Mouse (Mus musculus) forebrain, embryonic 16.5 days (tissue): ENCODE results near the gene Nxn. TPM values are rescaled to one million over a fixed set of nuclear protein-coding genes. Genes with fewer than 3 reads are reported as not detected.

Source experiments
- ATAC-seq: fragments of 200-750 bp; cut with Nextera tagmentation; 2 replicates; pipeline ENCODE4 v1.8.0; 2017; ENCODE audit warnings: mild to moderate bottlenecking, moderate library complexity
- H3K27ac ChIP-seq: fragments of 300-500 bp; sonication (generic); 2 replicates; pipeline ENCODE4 v1.5.1; 2014; ENCODE audit warnings: low read length, control low read depth
- H3K27me3 ChIP-seq: fragments of 300-500 bp; sonication (generic); replicated peaks from 2 replicates; pipeline ENCODE4 v1.6.1; 2014; ENCODE audit warnings: low read length; ENCODE audit not compliant: control insufficient read depth, insufficient read depth
- H3K36me3 ChIP-seq: fragments of 300-500 bp; sonication (generic); 2 replicates; pipeline ENCODE4 v1.6.1; 2014; ENCODE audit not compliant: control insufficient read depth, insufficient read depth
- H3K4me1 ChIP-seq: fragments of 300-500 bp; sonication (generic); replicated peaks from 2 replicates; pipeline ENCODE4 v1.6.1; 2014; ENCODE audit warnings: low read length; ENCODE audit not compliant: control insufficient read depth, insufficient read depth
- H3K4me2 ChIP-seq: fragments of 300-500 bp; sonication (generic); 2 replicates; pipeline ENCODE4 v1.6.1; 2014; ENCODE audit warnings: mild to moderate bottlenecking, low read length, control low read depth
- H3K4me3 ChIP-seq: fragments of 300-500 bp; sonication (generic); replicated peaks from 2 replicates; pipeline ENCODE4 v1.5.1; 2014; ENCODE audit warnings: mild to moderate bottlenecking, low read length, control low read depth
- H3K9ac ChIP-seq: fragments of 300-500 bp; sonication (generic); replicated peaks from 2 replicates; pipeline ENCODE4 v1.6.1; 2014; ENCODE audit warnings: low read depth, low read length, control low read depth
- H3K9me3 ChIP-seq: fragments of 300-500 bp; sonication (generic); 2 replicates; pipeline ENCODE4 v1.6.1; 2016; ENCODE audit warnings: low read length; ENCODE audit not compliant: control insufficient read depth
- WGBS: fragments of 180-500 bp; shearing (Covaris S2); extraction: QIAGEN DNeasy Blood & Tissue Kit; methylation state at CpG from one replicate; pipeline ENCODE4 v1.1.7; 2014; 5-methylcytosine and 5-hydroxymethylcytosine counted together
- polyA plus RNA-seq: library from polyadenylated mRNA; unstranded; fragments of >200 nt; fragmentation: Nextera tagmentation; extraction: Ambion mirVana; gene quantifications from 2 replicates; pipeline ENCODE4 v1.2.1, GENCODE M21; 2015

Gene Nxn
- polyA plus RNA-seq, 1 experiment from 2014 or later: 14.5 TPM

GRCm38 (mm10) chr11:76278960-76279852 lies 119.7 kb downstream of the Nxn start:
- no peaks in the 10 kb centered on the region for H3K36me3 ChIP-seq
- H3K9me3 ChIP-seq: no peaks in the 10 kb centered on the region
- no peaks in the 10 kb centered on the region for H3K27me3 ChIP-seq
- peaks cover 11% of the 10 kb centered on the region for H3K4me1 ChIP-seq
- ATAC-seq: peak; percentile 55
- no peak overlapping the region for H3K9ac ChIP-seq
- peak overlapping the region; percentile 26; the same call in 1 of the 2 replicates for H3K27ac ChIP-seq
- WGBS: 31% methylated on average over 14 of the region's 14 CpGs
- H3K4me2 ChIP-seq: no peak overlapping the region
- H3K4me3 ChIP-seq: no peak overlapping the region

- H3K4me1 ChIP-seq: peaks cover 11% of the 10 kb centered on the region; the same call in 1 of the 2 replicates
- no peak overlapping the region for H3K4me3 ChIP-seq
- no peaks in the 10 kb centered on the region for H3K36me3 ChIP-seq
- H3K9ac ChIP-seq: no peak overlapping the region
- WGBS: 69% methylated on average over 4 of the region's 4 CpGs
- H3K27me3 ChIP-seq: no peaks in the 10 kb centered on the region
- no peak overlapping the region for H3K27ac ChIP-seq
- no peak for ATAC-seq
- no peak overlapping the region for H3K4me2 ChIP-seq
- H3K9me3 ChIP-seq: no peaks in the 10 kb centered on the region
Measured at GRCm38 (mm10) chr11:76272440-76272839, 126.5 kb downstream of the Nxn start.

GRCm38 (mm10) chr11:76268521-76269065 lies 130.3 kb downstream of the Nxn start:
- H3K9ac ChIP-seq: no peak overlapping the region
- H3K4me2 ChIP-seq: no peak overlapping the region
- H3K4me3 ChIP-seq: no peak overlapping the region

DNA sequence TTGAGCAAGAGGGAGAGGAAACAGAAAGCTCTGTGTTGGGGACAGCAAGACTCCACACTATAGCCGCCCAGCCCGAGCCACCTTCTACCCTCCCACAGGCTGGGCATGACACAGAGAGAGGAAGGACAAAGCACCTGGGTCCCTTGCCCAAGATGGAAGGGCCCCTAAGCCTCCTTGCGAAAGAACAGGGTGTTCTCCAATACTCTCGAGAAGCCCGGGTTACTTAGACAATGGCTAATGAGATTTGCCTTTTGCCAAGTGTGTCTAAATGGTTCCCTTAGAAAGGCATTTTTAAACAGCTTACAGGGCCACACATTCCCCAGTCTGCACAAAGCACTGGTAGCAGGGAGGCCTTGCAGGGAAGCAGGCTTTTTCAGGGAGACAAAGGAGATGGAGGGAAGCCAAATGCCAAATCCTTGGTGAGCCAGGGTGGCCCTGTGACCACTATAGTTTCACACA lies 130.9 kb downstream of the Nxn start:
- H3K4me1 ChIP-seq: peaks cover 15% of the 10 kb centered on the region
- no peak overlapping the region for H3K9ac ChIP-seq
- no peaks in the 10 kb centered on the region for H3K9me3 ChIP-seq
- peak; percentile 80; the same call in 1 of the 2 replicates for ATAC-seq
- H3K4me3 ChIP-seq: no peak overlapping the region
- no peaks in the 10 kb centered on the region for H3K36me3 ChIP-seq
- 8% methylated on average over 5 of the region's 5 CpGs for WGBS
- peak overlapping the region; percentile 29; the same call in 1 of the 2 replicates for H3K27ac ChIP-seq
- no peaks in the 10 kb centered on the region for H3K27me3 ChIP-seq
- no peak overlapping the region for H3K4me2 ChIP-seq

More at GRCm38 (mm10) chr11:76268521-76269065, 130.3 kb downstream of the Nxn start:
- ATAC-seq: no peak
- Histone ChIP-seq H3K9me3 (no peaks in the 10 kb centered on the region), H3K4me1 (peaks cover 11% of the 10 kb centered on the region), H3K27me3 (no peaks in the 10 kb centered on the region), H3K36me3 (no peaks in the 10 kb centered on the region), H3K27ac (peak overlapping the region; percentile 29; the same call in 1 of the 2 replicates)
- WGBS: 36% methylated on average over 6 of the region's 6 CpGs

DNA sequence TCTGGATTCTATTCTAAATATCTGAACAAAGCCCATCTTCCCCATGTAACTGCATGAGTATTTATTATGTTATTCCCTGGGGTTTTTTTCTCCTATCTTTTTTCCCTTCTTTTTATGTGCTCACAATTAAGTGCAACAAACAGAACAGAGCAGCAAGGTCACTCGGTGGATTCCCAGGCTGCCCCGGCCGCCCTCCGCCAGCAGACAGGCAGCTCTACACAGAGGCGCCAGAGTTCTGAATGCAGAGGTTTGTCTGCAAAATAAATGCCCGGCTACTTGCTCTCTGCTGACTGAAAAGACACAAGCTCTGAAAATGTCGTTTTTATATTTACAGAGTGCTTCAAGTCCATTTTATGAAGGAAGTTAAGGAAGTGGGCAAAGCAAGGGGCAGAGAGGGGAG lies 131.4 kb downstream of the Nxn start:
- peaks cover 20% of the 10 kb centered on the region for H3K4me1 ChIP-seq

GRCm38 (mm10) chr11:76262611-76263351 lies 136.2 kb downstream of the Nxn start:
- H3K27me3 ChIP-seq: no peaks in the 10 kb centered on the region
- H3K4me3 ChIP-seq: no peak overlapping the region
- no peak overlapping the region for H3K27ac ChIP-seq
- 0 out of 2 replicates have a peak, but pooled peaks have one; percentile 20 for ATAC-seq
- H3K9ac ChIP-seq: peak overlapping the region; percentile 35; the same call in 1 of the 2 replicates
- peaks cover 25% of the 10 kb centered on the region for H3K4me1 ChIP-seq
- WGBS: 10% methylated on average over 19 of the region's 19 CpGs
- no peaks in the 10 kb centered on the region for H3K36me3 ChIP-seq
- H3K9me3 ChIP-seq: no peaks in the 10 kb centered on the region
- H3K4me2 ChIP-seq: no peak overlapping the region

More for the DNA sequence above, 131.4 kb downstream of the Nxn start:
- Histone ChIP-seq H3K27me3 (no peaks in the 10 kb centered on the region), H3K36me3 (no peaks in the 10 kb centered on the region), H3K27ac (peak overlapping the region; percentile 4; the same call in 1 of the 2 replicates), H3K4me2 (no peak overlapping the region), H3K4me3 (no peak overlapping the region), H3K9me3 (no peaks in the 10 kb centered on the region), H3K9ac (no peak overlapping the region)
- ATAC-seq: peak; percentile 54; the same call in 1 of the 2 replicates
- WGBS: 24% methylated on average over 7 of the region's 7 CpGs

DNA sequence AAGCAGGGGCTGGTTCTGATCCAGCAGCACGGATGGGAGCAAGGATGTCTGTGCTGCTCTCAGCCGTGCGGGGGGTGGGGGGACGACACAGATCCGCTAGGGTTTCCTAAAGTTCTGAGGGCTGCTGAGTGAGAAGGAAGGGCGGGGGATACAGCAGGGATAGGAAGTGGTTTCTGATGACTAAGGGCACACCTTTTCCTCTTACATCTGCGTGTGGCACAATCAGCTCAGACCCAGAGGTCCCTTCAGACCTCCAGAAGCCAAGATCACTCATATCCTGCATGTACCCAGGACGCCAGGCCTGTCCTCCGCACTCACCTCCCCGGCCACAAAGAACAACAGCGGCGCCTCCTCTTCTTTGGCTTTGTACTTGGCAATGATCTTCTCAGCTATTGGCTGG lies 137.7 kb downstream of the Nxn start:
- Histone ChIP-seq H3K9ac (no peak overlapping the region), H3K4me2 (no peak overlapping the region), H3K27me3 (no peaks in the 10 kb centered on the region), H3K27ac (no peak overlapping the region), H3K4me1 (peaks cover 21% of the 10 kb centered on the region), H3K4me3 (no peak overlapping the region), H3K36me3 (no peaks in the 10 kb centered on the region), H3K9me3 (no peaks in the 10 kb centered on the region)
- 70% methylated on average over 12 of the region's 12 CpGs for WGBS
- ATAC-seq: no peak

DNA sequence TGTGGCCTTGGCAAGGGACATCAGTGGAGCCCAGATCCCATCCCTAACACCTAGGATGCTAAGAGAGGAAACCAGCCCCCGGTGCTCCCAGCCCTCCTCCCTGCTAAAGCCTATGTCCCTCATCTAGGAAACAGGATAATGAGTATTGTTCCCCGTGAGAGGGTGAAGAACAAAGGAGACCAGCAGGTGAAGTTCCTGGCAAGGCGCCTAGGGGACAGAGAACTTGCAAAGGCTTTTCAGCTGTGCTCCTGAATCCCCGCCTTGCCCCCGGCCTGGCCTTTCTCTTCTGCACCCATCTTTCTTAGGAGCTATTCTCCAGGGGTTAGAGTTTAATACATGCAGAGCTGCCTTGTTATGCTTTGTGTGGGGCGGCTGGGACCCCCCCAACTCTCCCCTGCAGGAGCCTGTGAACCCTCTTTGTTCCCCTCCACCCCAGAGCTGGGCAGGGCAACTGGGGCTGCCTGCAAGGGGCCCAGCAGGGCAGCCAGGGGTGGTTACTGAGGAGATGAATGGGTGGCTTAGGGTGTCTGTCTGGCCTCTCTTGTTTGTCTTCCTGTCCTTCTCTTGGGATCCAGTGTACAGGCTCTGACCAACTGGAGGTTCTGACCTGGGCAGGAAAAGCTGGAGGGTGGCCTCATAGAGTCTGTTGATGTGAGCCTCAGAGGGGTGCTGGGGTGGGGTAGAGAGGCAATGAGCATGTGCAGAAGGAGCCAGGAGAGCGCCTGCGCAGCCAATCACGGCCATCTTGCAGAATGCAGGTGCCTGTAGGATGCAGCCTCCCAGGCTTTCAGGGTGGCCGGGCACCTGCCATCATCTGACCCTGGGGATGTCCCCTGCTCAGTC lies 138.5 kb downstream of the Nxn start:
- WGBS: 35% methylated on average over 10 of the region's 10 CpGs
- H3K9me3 ChIP-seq: no peaks in the 10 kb centered on the region
- H3K27me3 ChIP-seq: no peaks in the 10 kb centered on the region
- H3K9ac ChIP-seq: no peak overlapping the region
- no peak overlapping the region for H3K27ac ChIP-seq
- no peaks in the 10 kb centered on the region for H3K36me3 ChIP-seq
- no peak overlapping the region for H3K4me2 ChIP-seq
- H3K4me3 ChIP-seq: no peak overlapping the region
- H3K4me1 ChIP-seq: peaks cover 24% of the 10 kb centered on the region
- ATAC-seq: no peak
